29 mouse cellular contexts compared by ENCODE assay signal in the genomic region with DNA sequence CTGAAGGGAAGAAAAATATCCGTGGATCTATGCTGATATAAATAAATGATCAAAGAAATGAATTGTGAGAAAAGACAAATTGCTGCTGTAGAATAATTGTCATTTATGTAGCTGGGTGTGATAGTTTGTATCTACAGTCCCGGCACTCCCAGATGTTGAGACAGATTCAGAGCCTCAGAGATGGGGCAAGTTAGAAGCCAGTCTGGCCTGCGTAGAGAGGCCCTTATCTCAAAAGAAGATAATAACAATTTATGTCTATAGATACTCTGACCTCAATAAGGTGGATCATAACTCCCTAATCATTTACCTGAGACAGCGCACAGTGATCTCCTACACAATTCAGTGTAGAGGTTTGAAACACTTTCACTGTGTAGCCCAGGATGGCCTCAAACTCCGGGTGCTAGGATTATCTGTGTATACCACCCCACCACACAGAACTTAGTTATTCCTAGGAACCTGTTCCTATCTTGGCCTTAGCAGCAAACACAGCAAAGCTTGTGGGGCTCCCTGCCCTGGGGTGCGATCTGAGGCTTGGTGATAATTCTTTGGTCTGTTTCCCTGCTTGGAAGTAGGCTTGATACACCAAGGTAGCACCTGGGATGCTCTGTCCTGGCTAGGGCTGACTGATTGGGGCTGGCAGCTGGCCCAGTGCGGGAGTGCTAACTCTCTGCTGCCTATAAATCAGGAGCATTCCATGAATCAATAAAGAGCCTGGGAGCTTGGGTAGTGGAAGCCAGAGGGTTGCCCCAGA. TPM values are rescaled to one million over a fixed set of nuclear protein-coding genes. Genes with fewer than 3 reads are reported as not detected.
DNase-seq lines count a peak whose midpoint lies in the region; ATAC-seq and TF ChIP-seq lines count a peak whose summit lies in the region.
"Had no signal": no experiment of that assay in that cellular context is flagged by ENCODE, and none has a peak within 500 bp of the region (broad histone marks: within the 10 kb centered on the region; RNA-seq: fewer than 3 reads in every experiment).

No protein-coding gene starts in this region.

- peak; percentile 41; the same call in 1 of the 2 replicates for ATAC-seq in lung, embryonic 14.5 days (ENCODE audit: insufficient read depth)
- no peak for ATAC-seq in lung, postnatal 0 days
- peak; percentile 70 for ATAC-seq in erythroblast, adult 5-6 weeks (replicated peaks; ENCODE audit: low FRiP score, poor library complexity, severe bottlenecking)
- peak; percentile 94 for ATAC-seq in liver, embryonic 11.5 days (replicated peaks; ENCODE audit: low FRiP score)
- peak; percentile 77 for ATAC-seq in megakaryocyte progenitor cell, adult 5-6 weeks (replicated peaks; ENCODE audit: poor library complexity)

- H3K27me3 ChIP-seq in lung, embryonic 14.5 days (ENCODE audit: insufficient read depth, low read length) = no peaks in the 10 kb centered on the region
- no peaks in the 10 kb centered on the region for H3K27me3 ChIP-seq in lung, postnatal 0 days (replicated peaks; ENCODE audit: insufficient read depth, low read length)
- H3K27me3 ChIP-seq in liver, embryonic 11.5 days (replicated peaks; ENCODE audit: control insufficient read depth, insufficient read depth, low read length) = no peaks in the 10 kb centered on the region
- H3K27me3 ChIP-seq: embryonic facial prominence, embryonic 15.5 days; hindbrain, embryonic 15.5 days; midbrain, embryonic 12.5 days had no signal

- no peak overlapping the region for H3K27ac ChIP-seq in lung, embryonic 14.5 days (ENCODE audit: low read depth)
- H3K27ac ChIP-seq in lung, postnatal 0 days (ENCODE audit: low read length) = no peak overlapping the region
- H3K27ac ChIP-seq in liver, embryonic 11.5 days (ENCODE audit: low read depth, low read length) = peak overlapping the region; percentile 60
- H3K27ac ChIP-seq: embryonic facial prominence, embryonic 15.5 days; gastrocnemius, adult 2 months; hindbrain, embryonic 15.5 days; midbrain, embryonic 12.5 days had no signal

- no peaks in the 10 kb centered on the region for H3K9me3 ChIP-seq in lung, embryonic 14.5 days (ENCODE audit: low read depth, low read length)
- no peaks in the 10 kb centered on the region for H3K9me3 ChIP-seq in lung, postnatal 0 days (ENCODE audit: low read length)
- H3K9me3 ChIP-seq in liver, embryonic 11.5 days (ENCODE audit: control insufficient read depth, low read length) = no peaks in the 10 kb centered on the region
- H3K9me3 ChIP-seq: embryonic facial prominence, embryonic 15.5 days; G1E; hindbrain, embryonic 15.5 days; midbrain, embryonic 12.5 days had no signal

- no peaks in the 10 kb centered on the region for H3K36me3 ChIP-seq in lung, embryonic 14.5 days (ENCODE audit: insufficient read depth)
- no peaks in the 10 kb centered on the region for H3K36me3 ChIP-seq in lung, postnatal 0 days (ENCODE audit: insufficient read depth, low read length)
- no peaks in the 10 kb centered on the region for H3K36me3 ChIP-seq in liver, embryonic 11.5 days (ENCODE audit: control insufficient read depth, insufficient read depth, low read length)
- H3K36me3 ChIP-seq: embryonic facial prominence, embryonic 15.5 days; G1E; hindbrain, embryonic 15.5 days; midbrain, embryonic 12.5 days had no signal

- DNase-seq in lung, embryonic 14.5 days = no peak
- DNase-seq in lung, postnatal 0 days (ENCODE audit: low spot score) = no peak
- DNase-seq in liver, embryonic 11.5 days (ENCODE audit: low spot score) = no peak
- DNase-seq in frontal cortex, postnatal 36 days (ENCODE audit: low spot score in 2 of 2) = no peak
- no peak for DNase-seq in testis, postnatal 14 days (ENCODE audit: low spot score)
- no peak for DNase-seq in thymus, postnatal 14 days
- DNase-seq: adrenal gland, postnatal 25 days; cerebellum, adult 18-20 months; cerebellum, postnatal 36 days; gastrocnemius, adult 2 months; heart, postnatal 4 days; kidney, adult 11 months; lung, adult 2 months; lung, postnatal 4 days; right cerebral cortex, postnatal 14 days; thymus, postnatal 25 days had no signal

- H3K4me1 ChIP-seq in lung, embryonic 14.5 days (ENCODE audit: insufficient read depth) = no peaks in the 10 kb centered on the region
- H3K4me1 ChIP-seq in lung, postnatal 0 days (ENCODE audit: insufficient read depth, low read depth, low read length) = no peaks in the 10 kb centered on the region
- peaks cover 34% of the 10 kb centered on the region for H3K4me1 ChIP-seq in liver, embryonic 11.5 days (replicated peaks; ENCODE audit: control insufficient read depth, insufficient read depth, low read length)
- H3K4me1 ChIP-seq: embryonic facial prominence, embryonic 15.5 days; hindbrain, embryonic 15.5 days; midbrain, embryonic 12.5 days had no signal

- 61% methylated on average over 7 of the region's 7 CpGs for WGBS in lung, embryonic 14.5 days
- WGBS in lung, postnatal 0 days = 65% methylated on average over 7 of the region's 7 CpGs
- 52% methylated on average over 7 of the region's 7 CpGs for WGBS in liver, embryonic 11.5 days

- no peak overlapping the region for H3K9ac ChIP-seq in lung, embryonic 14.5 days
- no peak overlapping the region for H3K9ac ChIP-seq in lung, postnatal 0 days (replicated peaks; ENCODE audit: low read depth)
- no peak overlapping the region for H3K9ac ChIP-seq in liver, embryonic 11.5 days (ENCODE audit: low read depth, low read length)
- H3K9ac ChIP-seq: embryonic facial prominence, embryonic 15.5 days; hindbrain, embryonic 15.5 days; midbrain, embryonic 12.5 days had no signal

- TF ChIP-seq CTCF in lung, embryonic 14.5 days (IDR thresholded peaks at IDR 0.05; ENCODE audit: low read depth) = no peak
- TF ChIP-seq CTCF in lung, postnatal 0 days (IDR thresholded peaks at IDR 0.05) = no peak

- TF ChIP-seq EP300 in lung, postnatal 0 days (IDR thresholded peaks at IDR 0.05) = no peak

- no peak overlapping the region for H3K4me2 ChIP-seq in lung, embryonic 14.5 days
- H3K4me2 ChIP-seq in lung, postnatal 0 days (replicated peaks; ENCODE audit: low read depth, low read length) = no peak overlapping the region
- peak overlapping the region; percentile 7; the same call in 1 of the 2 replicates for H3K4me2 ChIP-seq in liver, embryonic 11.5 days
- H3K4me2 ChIP-seq: embryonic facial prominence, embryonic 15.5 days; hindbrain, embryonic 15.5 days; midbrain, embryonic 12.5 days had no signal

- no peak overlapping the region for H3K4me3 ChIP-seq in lung, embryonic 14.5 days (ENCODE audit: low read depth, low read length)
- H3K4me3 ChIP-seq in lung, postnatal 0 days (ENCODE audit: low read depth, low read length) = no peak overlapping the region
- H3K4me3 ChIP-seq in liver, embryonic 11.5 days (ENCODE audit: low read depth, low read length) = no peak overlapping the region
- H3K4me3 ChIP-seq: embryonic facial prominence, embryonic 15.5 days; gastrocnemius, adult 2 months; hindbrain, embryonic 15.5 days; midbrain, embryonic 12.5 days had no signal

RNA-seq across cellular contexts. Expression of a gene that starts 19.4 kb away (rescaled TPM):
- polyA plus RNA-seq in lung, embryonic 14.5 days (2014; fragmentation: Nextera tagmentation; extraction: Ambion mirVana) = not detected in 2 replicates
- polyA plus RNA-seq in lung, postnatal 0 days (2015; fragmentation: Nextera tagmentation; extraction: Ambion mirVana) = not detected in 2 replicates
- total RNA-seq in erythroblast, adult 5-6 weeks (2015; ENCODE audit: low replicate concordance) = not detected in 2 replicates
- total RNA-seq in erythroblast, adult 5-6 weeks (2017; ENCODE audit: low replicate concordance) = not detected in 2 replicates
- 0.19 TPM in 1 of 2 replicates, not detected in the other for polyA plus RNA-seq in liver, embryonic 11.5 days (2014; fragmentation: Nextera tagmentation; extraction: Ambion mirVana)
- total RNA-seq in megakaryocyte progenitor cell, adult 5-6 weeks (2015) = 0.02 TPM in 1 of 2 replicates, not detected in the other
- not detected in 2 replicates for total RNA-seq in megakaryocyte progenitor cell, adult 5-6 weeks (2017)
- total RNA-seq: gastrocnemius, adult 2 months; heart, postnatal 4 days; monocyte, adult 5-6 weeks had no signal
- polyA plus RNA-seq: C2C12; embryonic facial prominence, embryonic 15.5 days; forebrain, embryonic 11.5 days; G1E; heart, embryonic 14.5 days; limb, embryonic 11.5 days; neural tube, embryonic 11.5 days; stomach, embryonic 16.5 days had no signal

RNA-seq across cellular contexts. Expression of a gene that starts 54.9 kb away (rescaled TPM):
- 39.9 and 41.0 TPM in 2 replicates for polyA plus RNA-seq in lung, embryonic 14.5 days (2014; fragmentation: Nextera tagmentation; extraction: Ambion mirVana)
- 32.0 and 40.0 TPM in 2 replicates for polyA plus RNA-seq in lung, postnatal 0 days (2015; fragmentation: Nextera tagmentation; extraction: Ambion mirVana)
- 59.2 and 64.6 TPM in 2 replicates for total RNA-seq in erythroblast, adult 5-6 weeks (2015; ENCODE audit: low replicate concordance)
- 52.6 and 67.6 TPM in 2 replicates for total RNA-seq in erythroblast, adult 5-6 weeks (2017; ENCODE audit: low replicate concordance)
- polyA plus RNA-seq in liver, embryonic 11.5 days (2014; fragmentation: Nextera tagmentation; extraction: Ambion mirVana) = 63.0 and 67.2 TPM in 2 replicates
- 51.0 and 54.1 TPM in 2 replicates for total RNA-seq in megakaryocyte progenitor cell, adult 5-6 weeks (2015)
- total RNA-seq in megakaryocyte progenitor cell, adult 5-6 weeks (2017) = 29.0 and 40.3 TPM in 2 replicates
